Mouse (Mus musculus) kidney, postnatal 4 days (tissue): ENCODE results near the gene 4921524J17Rik.

Experiments
- DNase-seq, 2 experiments: peaks; one replicate each; pipeline ENCODE4 v3.0.0; 2021; ENCODE audit warnings: mixed read lengths in 2 of 2

Gene 4921524J17Rik

DNA sequence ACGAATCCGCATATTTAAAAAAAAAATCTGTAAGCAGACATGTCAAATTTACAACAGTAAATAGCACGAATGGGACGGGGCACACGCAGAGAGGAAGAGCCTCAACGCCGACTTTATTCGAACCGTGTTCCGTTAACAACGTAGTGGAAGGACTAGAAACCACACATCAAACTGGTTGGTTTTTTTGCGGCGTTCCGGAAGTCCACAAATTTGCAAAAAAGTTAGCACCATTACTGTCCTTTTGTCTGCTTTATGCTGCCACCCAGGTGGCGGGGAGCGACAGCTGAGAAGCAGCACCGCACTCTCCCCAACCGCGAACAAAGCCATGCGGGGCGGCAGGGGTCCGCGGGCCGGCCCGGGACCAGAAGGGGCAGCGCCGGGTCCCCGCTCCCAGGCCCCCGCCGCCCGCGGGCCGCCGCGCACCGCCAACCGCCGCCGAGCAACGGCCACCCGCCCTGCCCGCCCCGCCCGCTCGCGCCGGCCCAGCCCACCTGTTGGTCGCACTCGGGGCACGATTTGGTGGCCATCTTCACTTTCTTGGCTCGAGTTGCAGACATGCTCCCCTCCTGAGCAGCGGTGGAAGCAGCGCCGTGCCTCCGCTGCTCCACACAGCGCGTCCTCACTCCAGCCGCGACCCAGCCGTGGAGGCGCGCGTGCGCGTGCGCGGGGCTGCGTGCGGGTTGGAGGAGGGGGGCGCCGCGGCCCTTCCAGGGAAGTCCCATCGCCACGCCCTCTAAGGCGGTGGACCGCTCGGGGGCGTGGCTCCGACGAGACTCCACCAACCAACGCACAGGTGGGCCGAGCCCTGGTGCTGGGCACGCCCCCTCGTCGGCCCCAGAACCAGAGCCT lies at the start of gene 4921524J17Rik:
4921524J17Rik (minus strand) TSS at position 666 of the 849 bp plus-strand sequence.
- peak; percentile 98 to 99 for DNase-seq

DNA sequence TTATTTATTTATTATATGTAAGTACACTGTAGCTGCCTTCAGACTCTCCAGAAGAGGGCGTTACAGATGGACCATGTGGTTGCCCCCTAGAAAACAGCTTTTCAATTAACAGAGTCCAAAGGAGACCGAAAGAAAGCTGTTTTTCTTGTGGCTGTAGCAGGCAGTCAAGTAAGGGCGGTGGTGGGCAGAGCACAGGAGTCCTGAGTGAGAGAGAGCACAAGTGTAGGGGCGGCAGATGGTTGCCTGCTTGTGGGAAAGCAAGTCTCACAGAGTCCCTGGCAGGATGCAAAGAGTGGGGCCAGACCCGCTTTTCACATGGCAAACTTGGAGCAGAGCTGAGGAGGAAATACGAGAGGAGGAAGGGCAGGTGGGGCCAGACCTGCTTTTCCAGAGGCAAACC lies 49.8 kb upstream of the 4921524J17Rik start:
- DNase-seq, result peak in 1 of 2 experiments; percentile 30

GRCm38 (mm10) chr8:85481900-85482299 lies 49.3 kb upstream of the 4921524J17Rik start:
- peak; percentile 41 to 65 for DNase-seq

- DNase-seq, result no peak
Observed at GRCm38 (mm10) chr8:85479710-85480109, 47.1 kb upstream of the 4921524J17Rik start.

DNA sequence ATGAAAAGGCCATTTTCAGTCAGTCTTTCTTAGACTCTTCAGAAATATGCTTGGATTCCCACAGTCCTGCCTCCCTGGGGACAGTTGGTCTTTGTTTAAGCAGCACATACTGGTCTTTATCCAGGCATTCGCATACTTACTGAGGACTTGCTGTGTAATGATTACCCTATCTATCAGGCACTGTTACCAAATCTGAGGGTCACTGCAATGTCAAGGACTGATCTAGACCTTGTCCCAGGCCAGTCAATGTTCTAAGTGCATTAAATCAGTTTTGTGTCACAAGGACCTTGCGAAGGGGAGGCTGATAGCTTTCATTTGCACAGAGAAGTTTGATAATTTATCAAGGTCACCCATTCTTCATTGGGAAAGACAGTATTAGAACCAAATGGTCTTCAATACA lies 45.8 kb upstream of the 4921524J17Rik start:
- no peak for DNase-seq

DNA sequence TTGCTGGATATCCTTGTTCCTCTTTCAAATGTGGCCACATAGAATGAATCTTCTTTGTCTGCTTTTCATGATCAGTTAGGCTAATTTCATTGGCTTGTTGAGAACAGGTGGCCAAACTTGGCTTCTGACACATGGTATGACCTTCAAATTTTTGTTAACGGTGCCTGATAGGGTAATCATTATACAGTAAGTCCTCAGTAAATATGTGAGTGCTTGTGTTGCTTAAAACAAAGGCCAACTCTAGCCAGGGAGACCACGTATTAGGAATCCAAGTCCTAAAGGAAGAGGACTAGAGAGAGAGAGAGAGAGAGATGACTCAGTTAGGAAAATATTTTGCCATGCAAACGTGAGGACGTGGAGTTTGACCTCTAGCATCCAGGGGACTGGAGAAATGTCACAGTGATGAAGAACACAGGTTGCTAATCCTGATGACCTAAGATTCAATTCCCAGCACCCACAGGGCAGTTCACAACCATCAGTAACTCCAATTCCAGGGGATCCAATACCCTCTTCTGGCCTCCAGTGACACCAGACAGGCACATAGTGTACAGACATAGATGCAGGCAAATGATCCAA lies 44.4 kb upstream of the 4921524J17Rik start:
- DNase-seq, result no peak

- no peak for DNase-seq
Observed at GRCm38 (mm10) chr8:85474924-85475323, 42.3 kb upstream of the 4921524J17Rik start.

DNA sequence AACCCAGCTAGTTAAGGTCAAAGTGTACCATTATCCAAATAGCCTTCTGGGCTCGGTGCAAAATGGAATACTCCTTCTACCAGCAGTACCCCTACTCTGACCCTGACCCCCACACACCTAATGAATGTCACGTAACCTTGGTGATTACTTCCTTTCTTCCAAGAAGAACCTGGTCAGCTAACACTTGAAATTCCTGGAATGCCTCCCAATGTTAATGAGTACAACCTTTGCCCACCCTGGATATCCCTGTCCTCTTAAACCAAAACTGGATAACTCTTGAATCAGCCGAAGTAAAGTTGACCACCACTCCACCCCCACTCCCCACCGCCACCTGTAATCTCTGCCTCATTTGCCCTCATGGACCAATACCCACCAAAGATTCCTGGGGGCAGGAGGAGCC lies 40.6 kb upstream of the 4921524J17Rik start:
- peak in 1 of 2 experiments; percentile 24 for DNase-seq

DNA sequence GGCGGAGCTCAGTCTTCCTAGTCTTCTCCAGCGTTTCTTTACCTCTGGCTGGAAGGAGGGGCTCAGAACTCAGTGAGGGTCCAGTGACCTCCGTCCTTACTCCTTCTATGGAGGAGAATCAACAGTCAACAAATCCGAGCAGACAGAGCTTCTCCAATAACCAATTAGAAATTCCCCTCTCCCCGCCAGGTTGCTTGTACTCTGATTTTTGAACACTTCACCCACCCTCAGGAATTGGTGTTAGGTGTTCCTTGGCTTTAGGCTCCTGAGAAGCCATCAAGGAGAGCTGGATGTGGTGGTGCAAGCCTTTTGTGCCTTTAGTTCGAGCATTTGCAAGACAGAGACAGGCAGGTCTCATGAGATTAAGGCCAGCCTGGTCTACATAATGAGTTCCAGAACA lies 40.2 kb upstream of the 4921524J17Rik start:
- no peak for DNase-seq

DNA sequence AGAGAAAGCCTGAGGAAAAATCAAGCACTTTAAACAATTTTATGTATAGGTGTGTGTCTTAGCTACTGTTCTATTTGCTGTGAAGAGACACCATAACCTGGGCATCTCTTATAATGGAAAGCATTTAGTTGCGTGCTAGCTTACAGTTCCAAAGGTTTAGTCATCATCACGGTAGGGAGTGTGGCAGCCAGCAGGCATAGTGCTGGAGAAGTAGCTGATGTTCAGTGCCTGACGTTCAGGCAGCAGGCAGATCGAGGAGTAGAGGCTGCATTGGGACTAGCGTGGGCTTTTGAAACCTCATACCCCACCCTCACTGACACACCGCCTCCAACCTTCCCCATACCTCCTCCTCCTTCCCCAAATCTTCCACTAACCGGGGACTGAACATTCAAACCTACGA lies 38.1 kb upstream of the 4921524J17Rik start:
- no peak for DNase-seq

DNA sequence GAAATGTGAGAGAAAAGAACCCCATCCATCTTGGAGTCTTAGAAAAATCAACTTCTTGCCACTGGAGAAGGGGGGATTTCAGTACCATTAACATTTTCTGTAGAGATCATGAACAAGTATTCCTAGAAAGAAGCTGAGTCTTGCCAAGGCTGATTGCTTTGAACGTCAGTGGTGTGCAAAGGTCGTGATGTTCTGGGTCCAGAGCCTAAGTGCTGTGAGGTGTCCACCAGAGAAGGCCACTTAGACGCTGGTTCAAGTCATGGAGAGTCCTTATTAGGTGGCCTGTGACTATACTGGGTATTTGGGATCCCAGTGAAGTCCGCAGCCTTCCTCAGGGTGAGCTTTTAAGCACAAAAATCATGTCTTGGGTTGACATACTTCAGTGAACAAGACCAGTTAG lies 33.4 kb upstream of the 4921524J17Rik start:
- DNase-seq, result no peak

- no peak for DNase-seq
Observed at GRCm38 (mm10) chr8:85464316-85464715, 31.7 kb upstream of the 4921524J17Rik start.

- peak; percentile 41 to 62 for DNase-seq
Observed at GRCm38 (mm10) chr8:85462441-85462840, 29.8 kb upstream of the 4921524J17Rik start.

DNA sequence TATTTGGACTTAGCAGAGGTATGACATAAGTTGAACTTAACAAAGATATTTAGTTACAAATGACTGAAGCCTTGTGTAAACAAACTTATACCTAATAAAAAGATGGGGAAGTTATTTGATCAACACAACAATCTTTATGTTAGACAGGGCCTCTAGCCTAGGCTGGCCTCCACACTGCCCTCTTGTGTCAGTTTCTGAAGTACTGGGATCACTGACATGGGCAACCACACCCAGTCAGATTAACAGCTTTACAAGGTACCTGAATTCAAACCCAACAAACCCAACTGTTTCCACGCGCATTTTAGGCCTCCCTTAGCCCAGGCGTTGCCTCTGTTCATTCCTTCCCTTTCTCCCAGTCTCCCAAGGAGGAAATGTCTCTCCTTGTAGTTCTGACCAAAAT lies 28.7 kb upstream of the 4921524J17Rik start:
- DNase-seq, result peak; percentile 26 to 32

DNA sequence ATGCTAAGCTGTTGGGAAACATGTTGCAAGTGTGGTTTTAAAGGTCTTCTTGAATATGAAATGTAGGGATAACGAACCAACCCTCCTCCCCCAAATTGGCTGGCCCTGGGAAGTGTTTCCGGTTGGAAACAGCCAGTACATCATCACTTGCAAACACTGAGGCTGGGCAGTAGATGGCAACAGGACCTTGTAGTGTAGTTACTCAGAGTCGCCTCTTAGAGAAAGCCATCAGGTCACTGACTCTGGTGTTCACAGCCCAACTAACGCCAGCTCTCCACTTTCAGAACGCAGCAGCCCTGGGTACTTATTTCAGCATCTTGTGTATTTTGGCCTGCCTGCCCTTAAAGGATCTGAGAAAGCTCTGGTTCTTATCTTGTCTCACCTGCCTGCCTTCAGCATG lies 28.2 kb upstream of the 4921524J17Rik start:
- DNase-seq, result peak in 1 of 2 experiments; percentile 23

DNA sequence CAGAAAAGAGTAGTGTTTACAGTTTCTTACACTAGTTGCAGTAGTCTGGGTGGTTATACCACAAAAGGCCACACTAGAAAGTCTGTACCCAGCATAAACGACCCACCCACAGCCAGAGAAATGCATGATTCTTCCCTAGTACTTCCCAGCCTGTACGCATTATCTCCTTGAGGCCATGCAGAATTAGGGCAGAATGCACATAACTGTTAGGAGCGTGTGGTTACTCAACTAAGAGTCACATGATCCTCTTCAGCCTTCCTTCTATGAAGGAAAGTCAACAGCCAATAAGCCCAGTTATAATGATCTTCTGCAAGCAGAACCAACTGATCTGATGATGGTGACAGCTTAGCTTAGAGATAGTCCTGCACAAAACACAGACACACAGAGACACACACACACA lies 26.9 kb upstream of the 4921524J17Rik start:
- DNase-seq, result no peak

DNA sequence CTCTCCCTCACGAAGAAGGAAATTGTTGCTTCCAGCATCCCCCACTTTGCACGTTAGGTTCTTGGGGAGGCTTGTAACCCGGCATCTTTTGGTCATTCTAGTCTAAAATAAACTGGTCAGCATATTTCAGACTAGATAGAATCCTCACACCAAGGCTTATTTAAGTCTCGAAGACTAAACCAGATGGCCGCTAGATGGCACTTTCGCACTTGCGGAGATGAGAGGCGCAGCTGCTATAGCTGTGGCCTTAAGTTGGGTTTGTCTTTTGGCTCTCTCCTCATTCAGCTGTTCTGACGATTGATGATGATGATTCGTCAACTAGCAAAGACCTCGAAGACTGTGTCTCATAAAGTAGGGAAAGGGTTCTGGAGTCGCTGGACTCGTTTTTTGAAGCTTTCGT lies 23.9 kb upstream of the 4921524J17Rik start:
- DNase-seq, result peak; percentile 80 to 84

GRCm38 (mm10) chr8:85454750-85455149 lies 22.1 kb upstream of the 4921524J17Rik start:
- no peak for DNase-seq

GRCm38 (mm10) chr8:85453256-85453655 lies 20.6 kb upstream of the 4921524J17Rik start:
- DNase-seq, result no peak

- DNase-seq, result peak; percentile 53 to 61
Observed at GRCm38 (mm10) chr8:85452328-85452727, 19.7 kb upstream of the 4921524J17Rik start.

DNA sequence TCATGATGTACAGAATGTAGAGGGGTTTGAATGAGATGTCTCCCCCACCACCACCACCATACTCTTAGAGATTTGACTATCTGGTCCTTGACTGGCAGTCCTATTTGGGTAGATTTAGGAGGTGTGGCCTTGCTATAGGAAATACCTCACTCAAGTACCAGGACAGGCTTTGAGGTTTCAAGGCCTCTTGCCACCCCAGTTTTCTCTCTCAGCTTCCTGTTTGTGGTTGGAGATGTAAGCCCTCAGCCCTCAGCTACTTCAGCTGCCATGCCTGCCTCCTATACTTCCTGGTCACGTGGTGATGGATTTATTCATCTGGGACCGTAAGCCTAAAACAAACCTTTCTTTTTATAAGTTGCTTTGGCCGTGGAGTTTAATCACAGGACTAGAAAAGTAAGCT lies 17.7 kb upstream of the 4921524J17Rik start:
- no peak for DNase-seq

- no peak for DNase-seq
Observed at GRCm38 (mm10) chr8:85445936-85446685, 13.5 kb upstream of the 4921524J17Rik start.

GRCm38 (mm10) chr8:85444092-85444491 lies 11.5 kb upstream of the 4921524J17Rik start:
- no peak for DNase-seq

GRCm38 (mm10) chr8:85441564-85441963 lies 8.9 kb upstream of the 4921524J17Rik start:
- no peak for DNase-seq
